Mouse (Mus musculus) small intestine, adult 10 weeks (tissue): ENCODE measurements around the gene Nmral1. TPM values are rescaled to one million over a fixed set of nuclear protein-coding genes. Genes with fewer than 3 reads are reported as not detected.

Experiments used
- polyA plus RNA-seq: library from polyadenylated mRNA; stranded (reverse); fragments of 350-450 nt; fragmentation: Illumina TruSeq; extraction: RNeasy Lipid Tissue Mini Kit (QIAGEN cat#74804); gene quantifications from one replicate; pipeline ENCODE4 v1.2.3, GENCODE M21; 2014; ENCODE audit warnings: low replicate concordance

Nmral1 gene
- 0.71 TPM for polyA plus RNA-seq

GRCm38 (mm10) chr16:4718753-4719518, at the start of gene Nmral1:
TSS of gene Nmral1 (minus strand) at chr16:4719356.

GRCm38 (mm10) chr16:4725780-4726527, 6.8 kb upstream of the Nmral1 start, which contains the start of gene Hmox2:
TSS of gene Hmox2 (plus strand) at chr16:4726361.

GRCm38 (mm10) chr16:4679121-4680018, 39.8 kb downstream of the Nmral1 start, which contains the start of gene Coro7:
TSS of gene Coro7 (minus strand) at chr16:4679777.

Other genes starting within 250 kb of the Nmral1 start
- gene Srl, start 177.5 kb downstream of the Nmral1 start, polyA plus RNA-seq = 1.8 TPM
- 2.0 TPM for gene Tfap4, start 159.5 kb downstream of the Nmral1 start, polyA plus RNA-seq
- gene Glis2, start 124.6 kb downstream of the Nmral1 start, polyA plus RNA-seq = 0.56 TPM
- 8.9 TPM for gene Pam16, start 94.4 kb downstream of the Nmral1 start, polyA plus RNA-seq
- 0.48 TPM for gene Vasn, start 79.4 kb downstream of the Nmral1 start, polyA plus RNA-seq
- gene Dnaja3, start 79.4 kb downstream of the Nmral1 start, polyA plus RNA-seq = 18.0 TPM
- 1.3 TPM for gene Coro7, start 39.6 kb downstream of the Nmral1 start, polyA plus RNA-seq
- 47.3 TPM for gene Hmox2, start 7.0 kb upstream of the Nmral1 start, polyA plus RNA-seq
- gene Cdip1, start 70.9 kb upstream of the Nmral1 start, polyA plus RNA-seq = 40.1 TPM
- gene 4930562C15Rik, start 116.1 kb upstream of the Nmral1 start, polyA plus RNA-seq = not detected
- 0.22 TPM for gene Ubald1, start 161.0 kb upstream of the Nmral1 start, polyA plus RNA-seq
- 4.9 TPM for gene Mgrn1, start 166.9 kb upstream of the Nmral1 start, polyA plus RNA-seq
- 2.7 TPM for gene Nudt16l1, start 219.4 kb upstream of the Nmral1 start, polyA plus RNA-seq
- 2.9 TPM for gene Anks3, start 244.8 kb upstream of the Nmral1 start, polyA plus RNA-seq